Mouse (Mus musculus) cerebellum, adult 2 months (tissue): ENCODE results near the gene Keap1. TPM values are rescaled to one million over a fixed set of nuclear protein-coding genes. Genes with fewer than 3 reads are reported as not detected.
A peak's percentile ranks its signal among the peaks of the same experiment; 100 is the strongest.

Experiments
- DNase-seq, 2 experiments: peaks; one replicate each; pipeline ENCODE4 v3.0.0; 2021
- H3K27ac ChIP-seq: fragments of 200-500 bp; 2 replicates; pipeline ENCODE4 v1.5.1; 2012; ENCODE audit warnings: low read length, control low read depth, inconsistent platforms; ENCODE audit not compliant: insufficient read depth
- H3K27me3 ChIP-seq: fragments of 200-500 bp; 2 replicates; pipeline ENCODE4 v1.6.1; 2012; ENCODE audit warnings: inconsistent platforms, mild to moderate bottlenecking, low read length, moderate library complexity; ENCODE audit not compliant: control insufficient read depth, insufficient read depth
- H3K4me1 ChIP-seq: fragments of 200-500 bp; 2 replicates; pipeline ENCODE4 v1.6.1; 2011; ENCODE audit warnings: low read length; ENCODE audit not compliant: control insufficient read depth, insufficient read depth
- H3K4me3 ChIP-seq: fragments of 200-500 bp; replicated peaks from 2 replicates; pipeline ENCODE3; 2011; ENCODE audit warnings: mild to moderate bottlenecking, low read depth, low read length, control low read depth; ENCODE audit not compliant: insufficient read depth
- CTCF ChIP-seq: fragments of 200-500 bp; IDR thresholded peaks from 2 replicates; pipeline ENCODE4 v1.5.1; 2011; ENCODE audit warnings: low read depth, mild to moderate bottlenecking, control low read depth, low read length, moderate library complexity, borderline replicate concordance; ENCODE audit not compliant: insufficient read depth
- POLR2A ChIP-seq: fragments of 200-500 bp; IDR thresholded peaks from 2 replicates; pipeline ENCODE4 v1.6.1; 2011; ENCODE audit warnings: low read length, control low read depth, borderline replicate concordance; ENCODE audit not compliant: insufficient read depth
- WGBS: fragments of 180-500 bp; shearing (Covaris S2); methylation state at CpG from one replicate; pipeline ENCODE4 v1.1.7; 2018; 5-methylcytosine and 5-hydroxymethylcytosine counted together
- polyA plus RNA-seq: library from polyadenylated mRNA; depleted of rRNA; stranded (reverse); fragments of >200 nt; gene quantifications from 2 replicates; pipeline ENCODE4 v1.2.3, GENCODE M21; 2012

Gene Keap1
- polyA plus RNA-seq, 1 experiment: 60.5 TPM

DNA sequence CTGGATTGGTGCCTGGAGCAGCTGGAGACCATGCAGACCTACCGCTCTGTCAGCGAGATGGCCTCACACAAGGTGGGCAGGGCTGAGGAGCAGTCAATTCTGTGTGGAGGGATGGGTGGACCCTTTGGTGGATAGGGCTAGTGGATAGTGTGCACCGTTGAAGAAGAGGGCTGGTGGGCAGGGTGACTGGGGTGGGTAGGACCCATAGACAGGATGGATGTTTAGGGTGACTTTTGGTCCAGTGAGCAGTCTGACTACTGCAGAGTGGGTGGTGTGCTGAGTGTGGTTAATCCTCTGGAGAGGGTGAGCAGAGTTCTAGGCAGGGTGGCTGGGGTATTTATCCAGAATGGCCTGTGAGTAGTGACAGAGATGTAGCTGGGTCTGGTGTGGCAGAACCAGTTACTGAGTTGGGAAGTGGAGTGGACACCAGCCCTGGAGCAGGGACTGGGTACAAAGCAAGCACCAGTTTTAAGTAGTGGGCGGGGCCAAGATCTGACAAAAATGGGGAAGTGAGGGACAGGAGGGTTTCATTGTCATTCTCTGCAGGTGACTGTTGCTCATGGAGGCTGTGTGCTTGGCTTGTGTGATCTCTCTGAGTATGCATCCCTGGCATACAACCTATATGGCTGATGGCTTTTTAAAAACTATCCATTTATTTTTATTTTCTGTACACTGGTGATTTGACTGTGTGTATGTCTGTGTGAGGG, 44.2 kb downstream of the Keap1 start:
- 66% methylated on average over 4 of the region's 4 CpGs for WGBS
- H3K27me3 ChIP-seq: no peaks in the 10 kb centered on the region
- no peak overlapping the region for H3K27ac ChIP-seq
- no peak overlapping the region for H3K4me3 ChIP-seq
- peaks cover 7% of the 10 kb centered on the region; the same call in 1 of the 2 replicates for H3K4me1 ChIP-seq
- DNase-seq: no peak
- TF ChIP-seq CTCF: no peak
- no peak for TF ChIP-seq POLR2A

DNA sequence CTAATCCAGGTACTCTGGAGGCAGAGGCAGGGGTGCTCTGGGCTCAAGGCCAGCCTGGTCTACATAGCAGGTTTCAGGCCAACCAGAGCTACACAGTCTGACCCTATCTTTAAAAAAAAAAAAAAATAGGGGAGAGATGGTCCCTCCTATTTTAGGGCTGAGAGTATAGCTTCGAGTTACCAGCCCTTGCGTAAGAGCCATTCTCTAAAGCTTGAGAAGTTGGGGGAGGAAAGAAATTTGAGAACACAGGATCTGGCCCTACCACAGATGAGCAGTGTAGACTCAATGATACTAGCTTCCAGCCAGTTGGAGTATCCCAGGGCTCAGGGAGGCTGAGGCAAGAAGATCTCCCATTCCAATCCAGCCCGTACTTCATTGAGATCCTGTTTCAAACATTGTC, 45.4 kb downstream of the Keap1 start:
- Histone ChIP-seq H3K27ac (no peak overlapping the region), H3K27me3 (no peaks in the 10 kb centered on the region), H3K4me1 (peaks cover 7% of the 10 kb centered on the region; the same call in 1 of the 2 replicates), H3K4me3 (no peak overlapping the region)
- no peak for DNase-seq
- 93% methylated on average over 3 of the region's 3 CpGs for WGBS
- TF ChIP-seq POLR2A: no peak
- TF ChIP-seq CTCF: no peak

DNA sequence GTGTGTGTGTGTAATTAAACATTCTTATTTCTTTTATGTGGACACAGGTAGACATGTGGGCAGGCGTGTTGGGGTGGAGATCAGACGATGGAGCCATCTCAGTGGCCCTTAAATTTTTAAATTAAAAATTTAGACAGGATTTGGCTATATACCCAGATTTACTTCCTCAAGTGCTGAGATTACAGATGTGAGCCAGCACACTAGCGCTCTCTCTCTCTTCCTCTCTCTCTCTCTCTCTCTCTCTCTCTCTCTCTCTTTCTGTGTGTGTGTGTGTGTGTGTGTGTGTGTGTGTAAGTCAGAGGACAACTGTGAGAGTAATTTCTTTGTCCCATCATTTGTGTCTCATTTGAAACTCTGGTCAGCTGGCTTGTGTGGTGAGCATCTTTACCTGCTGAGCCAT, 48.5 kb downstream of the Keap1 start:
- WGBS: 78% methylated on average over 3 of the region's 3 CpGs
- Histone ChIP-seq H3K4me1 (peaks cover 3% of the 10 kb centered on the region; the same call in 1 of the 2 replicates), H3K27ac (no peak overlapping the region), H3K4me3 (no peak overlapping the region), H3K27me3 (no peaks in the 10 kb centered on the region)
- no peak for DNase-seq
- TF ChIP-seq CTCF: no peak

DNA sequence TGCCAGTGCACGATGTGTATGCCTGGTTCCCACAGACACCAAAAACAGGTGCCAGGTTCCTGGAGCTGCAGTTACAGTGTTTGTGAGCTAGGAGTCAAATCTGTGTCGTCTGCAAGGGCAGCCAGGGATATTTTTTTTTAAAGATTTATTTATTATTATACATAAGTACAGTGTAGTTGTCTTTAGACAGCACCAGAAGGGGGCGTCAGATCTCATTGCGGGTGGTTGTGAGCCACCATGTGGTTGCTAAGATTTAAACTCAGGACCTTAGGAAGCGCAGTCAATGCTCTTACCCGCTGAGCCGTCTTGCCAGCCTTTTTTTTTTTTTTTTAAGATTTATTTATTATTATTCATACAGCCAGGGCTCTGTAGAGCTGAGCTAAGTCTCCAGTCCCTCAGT, 49.3 kb downstream of the Keap1 start:
- no peak for DNase-seq
- TF ChIP-seq POLR2A (no peak), CTCF (no peak)
- Histone ChIP-seq H3K27me3 (no peaks in the 10 kb centered on the region), H3K4me1 (peaks cover 10% of the 10 kb centered on the region), H3K4me3 (no peak overlapping the region), H3K27ac (no peak overlapping the region)
- 37% methylated on average over 7 of the region's 7 CpGs for WGBS

DNA sequence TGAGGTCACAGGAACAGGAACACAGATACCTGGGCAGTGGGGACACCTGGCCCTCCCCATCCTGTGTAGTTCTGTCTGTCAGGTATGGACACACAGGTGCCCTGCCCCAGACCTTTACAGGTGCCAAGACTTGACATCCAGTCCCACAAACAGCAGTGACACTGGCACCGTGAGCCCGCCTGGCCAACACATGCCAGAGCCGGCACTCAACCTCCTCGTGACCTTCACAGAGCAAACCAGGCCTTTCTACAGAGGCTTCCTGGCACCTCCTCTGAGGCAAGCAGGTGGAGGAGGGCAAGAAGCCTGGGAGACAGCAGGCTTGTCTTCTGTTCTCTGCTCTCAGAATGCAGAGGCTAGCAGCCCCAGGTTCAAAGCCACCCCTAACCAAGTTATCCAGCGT, 53.7 kb downstream of the Keap1 start:
- Histone ChIP-seq H3K27me3 (no peaks in the 10 kb centered on the region), H3K4me3 (no peak overlapping the region), H3K4me1 (peaks cover 17% of the 10 kb centered on the region), H3K27ac (no peak overlapping the region)
- TF ChIP-seq CTCF (no peak), POLR2A (no peak)
- 67% methylated on average over 5 of the region's 5 CpGs for WGBS
- no peak for DNase-seq

DNA sequence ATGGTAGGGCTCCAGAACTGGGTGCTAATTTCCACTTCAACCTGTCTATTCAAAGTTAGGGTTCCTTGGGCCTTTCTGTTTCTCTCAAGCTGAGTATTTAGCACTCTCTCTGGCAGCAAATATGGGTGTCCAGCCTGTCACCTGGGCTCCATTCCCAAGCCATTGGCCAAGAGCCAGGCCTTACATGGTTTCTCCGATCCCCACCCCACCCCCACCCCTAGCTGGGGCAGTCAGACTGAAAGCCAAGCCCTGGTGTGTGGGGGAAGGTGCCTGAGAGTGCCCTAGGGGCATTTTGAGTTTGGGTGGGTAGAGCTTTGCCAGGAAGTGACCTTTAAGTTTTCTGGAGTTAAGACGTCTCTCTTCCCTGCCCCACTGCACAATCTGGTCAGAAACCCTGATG, 54.4 kb downstream of the Keap1 start:
- Histone ChIP-seq H3K27ac (no peak overlapping the region), H3K27me3 (no peaks in the 10 kb centered on the region), H3K4me1 (peaks cover 17% of the 10 kb centered on the region), H3K4me3 (no peak overlapping the region)
- 6% methylated on average over 2 of the region's 2 CpGs for WGBS
- TF ChIP-seq CTCF (no peak), POLR2A (no peak)
- peak; percentile 69 to 77 for DNase-seq

DNA sequence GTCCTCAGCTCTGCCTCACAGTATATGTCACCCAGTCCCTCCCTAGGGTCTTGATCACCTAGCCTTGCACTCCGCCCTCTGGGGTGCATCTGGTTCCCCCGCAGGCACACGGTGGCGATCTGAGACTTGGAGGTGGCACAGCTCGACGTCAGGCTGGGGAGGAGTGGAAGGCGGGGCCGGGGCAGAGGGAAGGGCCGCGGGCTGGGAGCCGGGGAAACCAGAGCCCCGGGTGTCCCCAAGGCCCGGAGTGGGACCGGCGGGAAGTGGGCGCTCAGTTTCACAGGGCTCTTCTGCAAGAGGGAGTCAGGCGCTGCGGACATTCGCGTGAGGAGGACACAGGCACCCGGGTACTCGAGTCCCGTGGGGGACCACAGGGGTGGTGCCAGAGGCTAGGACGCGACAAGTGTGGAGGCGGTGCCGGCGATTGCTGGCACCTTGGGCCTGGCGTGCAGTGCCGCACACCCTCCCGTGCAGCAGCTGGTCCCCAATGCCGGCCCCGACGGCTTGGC, 55.2 kb downstream of the Keap1 start:
- TF ChIP-seq CTCF (0 out of 2 replicates have a peak, but pooled peaks have one; percentile 14), POLR2A (no peak)

DNA sequence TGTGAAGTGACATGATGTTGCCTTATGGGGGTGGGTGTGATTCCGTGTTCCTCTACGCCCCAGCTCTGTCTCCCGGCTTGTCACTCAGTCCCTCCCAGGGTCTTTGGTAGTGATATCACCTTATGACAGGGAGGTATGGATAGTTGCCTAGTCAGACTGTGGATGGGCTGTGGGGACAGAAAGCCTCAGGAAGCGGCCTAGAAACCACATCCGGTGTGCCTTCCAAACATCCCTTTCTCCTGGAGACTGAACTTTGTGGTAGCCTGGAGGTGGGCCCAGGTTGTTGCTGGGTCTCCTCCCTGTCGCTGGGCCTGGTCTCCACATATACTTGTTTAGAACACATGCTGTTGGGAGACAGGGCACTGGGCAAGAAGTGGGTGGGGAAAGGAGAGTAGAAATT, 55.7 kb downstream of the Keap1 start:
- TF ChIP-seq CTCF: no peak
- TF ChIP-seq POLR2A: no peak
- Histone ChIP-seq H3K4me1 (peaks cover 17% of the 10 kb centered on the region), H3K27me3 (no peaks in the 10 kb centered on the region), H3K27ac (no peak overlapping the region), H3K4me3 (no peak overlapping the region)
- 91% methylated on average over 6 of the region's 6 CpGs for WGBS
- no peak for DNase-seq

More for the DNA sequence above, 55.2 kb downstream of the Keap1 start:
- no peaks in the 10 kb centered on the region for H3K27me3 ChIP-seq
- H3K4me1 ChIP-seq: peaks cover 17% of the 10 kb centered on the region
- 8% methylated on average over 34 of the region's 34 CpGs for WGBS
- H3K27ac ChIP-seq: no peak overlapping the region
- DNase-seq: no peak
- H3K4me3 ChIP-seq: peak overlapping the region; percentile 24
